Mouse (Mus musculus): ENCODE data around the gene Rhox2e. TPM values are rescaled to one million over a fixed set of nuclear protein-coding genes. Genes with fewer than 3 reads are reported as not detected.
"Not testable (repeated sequence)": the region's sequence is repeated elsewhere in the genome, so short reads cannot be mapped to it uniquely, and the experiment has no call there.

Gene Rhox2e
- not detected in 2 replicates for polyA plus RNA-seq (2014; fragmentation: Nextera tagmentation; extraction: Ambion mirVana)

GRCm38 (mm10) chrX:37530152-37530551 is at the start of gene Rhox2e:
Rhox2e (plus strand) TSS chrX:37530452.
- not testable (repeated sequence) for H3K27me3 ChIP-seq (ENCODE audit: control insufficient read depth, insufficient read depth, low read length); H3K4me1 ChIP-seq (ENCODE audit: control insufficient read depth, insufficient read depth, low read length); H3K36me3 ChIP-seq (ENCODE audit: control insufficient read depth, insufficient read depth, low read length); H3K9ac ChIP-seq (ENCODE audit: low read depth, low read length); H3K4me2 ChIP-seq (replicated peaks; ENCODE audit: low read depth, low read length); H3K4me3 ChIP-seq (ENCODE audit: low read length); H3K27ac ChIP-seq (ENCODE audit: low read depth, low read length); H3K9me3 ChIP-seq (ENCODE audit: control insufficient read depth, low read length); ATAC-seq (ENCODE audit: low FRiP score, low TSS enrichment)
- 83% methylated on average over 2 of the region's 8 CpGs for WGBS

GRCm38 (mm10) chrX:37514059-37514458 is 16.2 kb upstream of the Rhox2e start, which contains the start of gene Rhox4d:
Rhox4d (plus strand) TSS chrX:37514359.
- not testable (repeated sequence) for H3K4me3 ChIP-seq (ENCODE audit: low read length); H3K4me2 ChIP-seq (replicated peaks; ENCODE audit: low read depth, low read length); H3K4me1 ChIP-seq (ENCODE audit: control insufficient read depth, insufficient read depth, low read length); H3K27ac ChIP-seq (ENCODE audit: low read depth, low read length); ATAC-seq (ENCODE audit: low FRiP score, low TSS enrichment); H3K9ac ChIP-seq (ENCODE audit: low read depth, low read length); H3K27me3 ChIP-seq (ENCODE audit: control insufficient read depth, insufficient read depth, low read length); H3K36me3 ChIP-seq (ENCODE audit: control insufficient read depth, insufficient read depth, low read length); H3K9me3 ChIP-seq (ENCODE audit: control insufficient read depth, low read length)
- 97% methylated on average over 12 of the region's 18 CpGs for WGBS

GRCm38 (mm10) chrX:37541719-37542118 is 11.5 kb downstream of the Rhox2e start, which contains the start of gene Rhox3e:
Rhox3e (plus strand) TSS chrX:37542019.
- H3K9ac ChIP-seq (ENCODE audit: low read depth, low read length); H3K36me3 ChIP-seq (ENCODE audit: control insufficient read depth, insufficient read depth, low read length); H3K4me2 ChIP-seq (replicated peaks; ENCODE audit: low read depth, low read length); ATAC-seq (ENCODE audit: low FRiP score, low TSS enrichment); H3K4me1 ChIP-seq (ENCODE audit: control insufficient read depth, insufficient read depth, low read length); H3K27ac ChIP-seq (ENCODE audit: low read depth, low read length); H3K9me3 ChIP-seq (ENCODE audit: control insufficient read depth, low read length); H3K4me3 ChIP-seq (ENCODE audit: low read length); H3K27me3 ChIP-seq (ENCODE audit: control insufficient read depth, insufficient read depth, low read length): not testable (repeated sequence)
- no CpG with 5 or more reads among the region's 4 CpGs for WGBS

- not testable (repeated sequence) for H3K27ac ChIP-seq (ENCODE audit: low read depth, low read length); ATAC-seq (ENCODE audit: low FRiP score, low TSS enrichment); H3K36me3 ChIP-seq (ENCODE audit: control insufficient read depth, insufficient read depth, low read length); H3K4me1 ChIP-seq (ENCODE audit: control insufficient read depth, insufficient read depth, low read length); H3K9ac ChIP-seq (ENCODE audit: low read depth, low read length); H3K4me3 ChIP-seq (ENCODE audit: low read length); H3K27me3 ChIP-seq (ENCODE audit: control insufficient read depth, insufficient read depth, low read length); H3K9me3 ChIP-seq (ENCODE audit: control insufficient read depth, low read length); H3K4me2 ChIP-seq (replicated peaks; ENCODE audit: low read depth, low read length)
- 98% methylated on average over 10 of the region's 18 CpGs for WGBS
Observed at GRCm38 (mm10) chrX:37557112-37557511, 26.9 kb downstream of the Rhox2e start, which contains the start of gene Rhox4e. Rhox4e (plus strand) TSS chrX:37557412.

- not testable (repeated sequence) for H3K4me3 ChIP-seq (ENCODE audit: low read length); ATAC-seq (ENCODE audit: low FRiP score, low TSS enrichment); H3K9me3 ChIP-seq (ENCODE audit: control insufficient read depth, low read length); H3K36me3 ChIP-seq (ENCODE audit: control insufficient read depth, insufficient read depth, low read length); H3K9ac ChIP-seq (ENCODE audit: low read depth, low read length); H3K4me1 ChIP-seq (ENCODE audit: control insufficient read depth, insufficient read depth, low read length); H3K4me2 ChIP-seq (replicated peaks; ENCODE audit: low read depth, low read length); H3K27me3 ChIP-seq (ENCODE audit: control insufficient read depth, insufficient read depth, low read length); H3K27ac ChIP-seq (ENCODE audit: low read depth, low read length)
- WGBS, result 85% methylated on average over 5 of the region's 8 CpGs
Observed at GRCm38 (mm10) chrX:37571105-37571504, 40.9 kb downstream of the Rhox2e start, which contains the start of gene Rhox2f. Rhox2f (plus strand) TSS chrX:37571405.

- not testable (repeated sequence) for H3K27ac ChIP-seq (ENCODE audit: low read depth, low read length); H3K27me3 ChIP-seq (ENCODE audit: control insufficient read depth, insufficient read depth, low read length); H3K4me3 ChIP-seq (ENCODE audit: low read length); H3K9ac ChIP-seq (ENCODE audit: low read depth, low read length); ATAC-seq (ENCODE audit: low FRiP score, low TSS enrichment); H3K36me3 ChIP-seq (ENCODE audit: control insufficient read depth, insufficient read depth, low read length); H3K4me1 ChIP-seq (ENCODE audit: control insufficient read depth, insufficient read depth, low read length); H3K9me3 ChIP-seq (ENCODE audit: control insufficient read depth, low read length); H3K4me2 ChIP-seq (replicated peaks; ENCODE audit: low read depth, low read length)
- 48% methylated on average over 2 of the region's 2 CpGs for WGBS
Observed at GRCm38 (mm10) chrX:37572638-37573037, 42.4 kb downstream of the Rhox2e start.

- H3K27me3 ChIP-seq (ENCODE audit: control insufficient read depth, insufficient read depth, low read length); H3K27ac ChIP-seq (ENCODE audit: low read depth, low read length); H3K4me1 ChIP-seq (ENCODE audit: control insufficient read depth, insufficient read depth, low read length); H3K36me3 ChIP-seq (ENCODE audit: control insufficient read depth, insufficient read depth, low read length); H3K4me3 ChIP-seq (ENCODE audit: low read length); H3K4me2 ChIP-seq (replicated peaks; ENCODE audit: low read depth, low read length); H3K9me3 ChIP-seq (ENCODE audit: control insufficient read depth, low read length); H3K9ac ChIP-seq (ENCODE audit: low read depth, low read length); ATAC-seq (ENCODE audit: low FRiP score, low TSS enrichment): not testable (repeated sequence)
Observed at GRCm38 (mm10) chrX:37580692-37581091, 50.4 kb downstream of the Rhox2e start, which contains the start of gene Rhox3f. Rhox3f (plus strand) TSS chrX:37580992.

Other genes starting within 250 kb of the Rhox2e start
- gene Rhox3a2, start 150.4 kb upstream of the Rhox2e start, polyA plus RNA-seq (2014; fragmentation: Nextera tagmentation; extraction: Ambion mirVana), result not detected in 2 replicates
- not detected in 2 replicates for gene Rhox4a2, start 139.6 kb upstream of the Rhox2e start, polyA plus RNA-seq (2014; fragmentation: Nextera tagmentation; extraction: Ambion mirVana)
- gene Rhox2b, start 118.4 kb upstream of the Rhox2e start, polyA plus RNA-seq (2014; fragmentation: Nextera tagmentation; extraction: Ambion mirVana), result not detected in 2 replicates
- not detected in 2 replicates for gene Rhox4b, start 98.0 kb upstream of the Rhox2e start, polyA plus RNA-seq (2014; fragmentation: Nextera tagmentation; extraction: Ambion mirVana)
- gene Rhox2c, start 76.8 kb upstream of the Rhox2e start, polyA plus RNA-seq (2014; fragmentation: Nextera tagmentation; extraction: Ambion mirVana), result not detected in 2 replicates
- not detected in 2 replicates for gene Rhox3c, start 71.9 kb upstream of the Rhox2e start, polyA plus RNA-seq (2014; fragmentation: Nextera tagmentation; extraction: Ambion mirVana)
- gene Rhox4c, start 50.1 kb upstream of the Rhox2e start, polyA plus RNA-seq (2014; fragmentation: Nextera tagmentation; extraction: Ambion mirVana), result not detected in 2 replicates
- gene Rhox2d, start 37.0 kb upstream of the Rhox2e start, polyA plus RNA-seq (2014; fragmentation: Nextera tagmentation; extraction: Ambion mirVana), result not detected in 2 replicates
- gene Rhox4d, start 16.1 kb upstream of the Rhox2e start, polyA plus RNA-seq (2014; fragmentation: Nextera tagmentation; extraction: Ambion mirVana), result not detected in 2 replicates
- not detected in 2 replicates for gene Rhox3e, start 11.6 kb downstream of the Rhox2e start, polyA plus RNA-seq (2014; fragmentation: Nextera tagmentation; extraction: Ambion mirVana)
- not detected in 2 replicates for gene Rhox4e, start 27.0 kb downstream of the Rhox2e start, polyA plus RNA-seq (2014; fragmentation: Nextera tagmentation; extraction: Ambion mirVana)
- not detected in 2 replicates for gene Rhox2f, start 41.0 kb downstream of the Rhox2e start, polyA plus RNA-seq (2014; fragmentation: Nextera tagmentation; extraction: Ambion mirVana)
- gene Rhox3f, start 50.5 kb downstream of the Rhox2e start, polyA plus RNA-seq (2014; fragmentation: Nextera tagmentation; extraction: Ambion mirVana), result not detected in 2 replicates
- gene Rhox4f, start 77.3 kb downstream of the Rhox2e start, polyA plus RNA-seq (2014; fragmentation: Nextera tagmentation; extraction: Ambion mirVana), result not detected in 2 replicates
- not detected in 2 replicates for gene Rhox3g, start 98.2 kb downstream of the Rhox2e start, polyA plus RNA-seq (2014; fragmentation: Nextera tagmentation; extraction: Ambion mirVana)
- not detected in 2 replicates for gene Rhox2g, start 113.0 kb downstream of the Rhox2e start, polyA plus RNA-seq (2014; fragmentation: Nextera tagmentation; extraction: Ambion mirVana)
- not detected in 2 replicates for gene Rhox4g, start 120.9 kb downstream of the Rhox2e start, polyA plus RNA-seq (2014; fragmentation: Nextera tagmentation; extraction: Ambion mirVana)
- not detected in 2 replicates for gene Rhox3h, start 138.3 kb downstream of the Rhox2e start, polyA plus RNA-seq (2014; fragmentation: Nextera tagmentation; extraction: Ambion mirVana)
- gene Rhox2h, start 142.8 kb downstream of the Rhox2e start, polyA plus RNA-seq (2014; fragmentation: Nextera tagmentation; extraction: Ambion mirVana), result not detected in 2 replicates